Mouse (Mus musculus) adrenal gland, adult (tissue): ENCODE data around the gene Slc16a8.
"Not testable (repeated sequence)": the region's sequence is repeated elsewhere in the genome, so short reads cannot be mapped to it uniquely, and the experiment has no call there.

Experiments used
- DNase-seq, 2 experiments: peaks; one replicate each; pipeline ENCODE4 v3.0.0; 2022 to 2023; ENCODE audit warnings: low spot score in 1 of 2; ENCODE audit not compliant: inconsistent age in 2 of 2

Slc16a8 gene

DNA sequence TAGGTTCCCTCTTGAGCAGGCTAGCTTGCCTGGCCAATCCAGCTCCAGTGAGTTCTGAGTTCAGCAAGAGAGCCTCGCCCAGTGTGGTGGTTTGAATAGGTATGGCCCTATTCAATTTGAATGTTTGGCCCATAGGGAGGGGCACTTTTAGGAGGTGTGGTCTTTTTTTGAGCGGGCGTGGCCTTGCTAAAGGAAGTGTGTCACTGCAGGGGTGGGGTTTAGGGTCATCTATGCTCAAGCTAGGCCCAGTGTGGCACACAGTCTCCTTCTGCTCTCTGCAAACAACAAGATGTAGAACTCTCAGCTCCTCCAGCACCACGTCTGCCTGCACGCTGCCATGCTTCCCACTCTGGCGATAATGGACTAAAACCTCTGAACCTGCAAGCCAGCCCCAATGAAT lies 9.2 kb upstream of the Slc16a8 start:
- DNase-seq: no peak

DNA sequence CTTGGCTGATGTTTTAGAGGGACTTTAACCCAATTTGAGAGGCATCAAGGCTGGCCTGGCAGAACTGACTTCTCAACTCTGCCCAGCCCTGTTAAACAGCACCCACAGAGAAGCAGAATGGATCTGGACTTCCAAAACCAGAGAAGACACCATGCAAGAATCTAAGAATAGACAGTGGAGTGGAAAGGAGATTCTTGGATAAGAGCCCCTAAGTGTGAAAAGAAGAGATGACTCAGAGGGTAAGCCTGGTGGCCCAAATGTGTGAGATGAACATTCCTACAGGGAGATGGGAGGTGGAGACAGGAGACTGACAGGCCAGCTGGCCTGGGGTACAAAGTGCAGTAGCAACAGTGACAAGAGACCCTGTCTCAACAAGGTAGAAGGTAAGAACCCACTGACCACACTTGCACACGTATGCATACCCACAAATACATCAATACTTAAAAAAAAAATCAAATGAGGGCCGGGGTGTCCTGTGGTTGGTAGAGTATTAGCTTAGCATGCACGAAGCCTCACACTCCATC lies 8.3 kb upstream of the Slc16a8 start:
- no peak for DNase-seq

DNA sequence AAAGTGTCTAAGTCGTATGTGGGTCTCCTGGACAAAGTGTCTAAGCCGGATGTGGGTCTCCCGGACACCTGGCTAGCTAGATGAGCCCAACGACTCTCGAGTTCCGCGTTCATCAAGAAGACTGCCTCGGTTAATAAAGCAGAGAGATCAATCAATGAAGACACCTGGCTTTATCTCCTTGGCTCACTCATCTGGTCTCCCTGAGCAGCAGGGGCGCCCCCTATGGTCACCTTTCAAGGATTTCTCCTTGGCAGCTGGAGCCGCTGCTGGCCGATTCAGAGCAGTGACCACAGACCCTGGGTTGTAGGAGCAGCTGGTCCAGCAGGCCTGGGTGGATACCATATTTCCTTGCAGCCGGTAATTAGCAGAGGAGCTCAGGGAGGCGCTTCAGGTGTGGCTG lies 7.8 kb upstream of the Slc16a8 start:
- DNase-seq: peak in 1 of 2 experiments; percentile 60

DNA sequence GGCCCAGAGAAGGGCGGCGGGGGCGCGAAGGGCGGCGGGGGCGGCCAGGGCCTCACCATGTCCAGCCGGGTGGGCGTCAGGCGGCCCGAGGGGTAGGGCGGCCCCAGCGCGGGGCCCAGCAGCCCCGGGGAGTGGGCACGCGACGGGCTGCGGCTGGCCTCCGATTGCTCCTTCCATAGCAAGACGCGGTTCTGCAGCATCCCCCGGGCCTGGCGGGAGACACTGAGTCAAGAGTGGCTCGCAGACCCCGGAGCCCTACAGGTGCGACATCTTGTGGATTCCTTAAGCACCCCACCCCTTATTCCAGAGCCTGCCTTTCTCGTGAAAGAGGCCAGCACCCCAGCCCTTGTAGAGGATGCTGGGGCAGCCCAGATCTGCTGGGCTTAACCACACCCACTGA lies 7.2 kb upstream of the Slc16a8 start:
- no peak for DNase-seq

DNA sequence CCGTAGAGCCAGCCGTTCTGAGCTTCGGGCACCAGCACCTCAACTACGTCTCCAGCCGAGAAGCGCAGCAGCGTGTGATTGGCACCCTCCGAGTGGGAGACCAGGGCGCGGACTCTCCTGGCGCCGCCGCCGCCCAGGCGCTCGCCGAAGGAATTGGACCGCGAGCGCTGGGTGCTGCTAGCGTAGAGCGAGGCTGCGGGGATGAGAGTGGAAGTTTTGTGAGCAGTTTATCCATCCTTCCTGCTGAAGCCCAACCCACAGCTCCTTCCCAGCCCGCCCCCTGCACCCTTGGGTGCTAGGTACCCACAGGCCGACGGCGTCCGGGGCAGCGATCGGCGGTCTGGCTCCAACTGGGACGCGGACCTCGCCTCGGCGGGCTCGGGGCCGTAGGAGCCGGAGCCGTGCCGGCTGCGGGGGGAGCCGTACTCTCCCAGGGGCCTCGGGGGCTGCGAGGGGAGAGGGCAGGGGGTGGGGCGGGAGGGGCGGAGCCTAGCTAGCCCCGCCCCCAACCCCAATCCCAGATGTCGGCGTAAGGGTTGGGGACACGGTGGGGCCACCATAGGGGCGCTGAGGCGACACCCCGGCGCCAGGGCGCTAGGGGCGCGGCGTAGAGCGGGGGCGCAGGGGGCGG lies 6.6 kb upstream of the Slc16a8 start:
- DNase-seq: peak; percentile 24 to 72

DNA sequence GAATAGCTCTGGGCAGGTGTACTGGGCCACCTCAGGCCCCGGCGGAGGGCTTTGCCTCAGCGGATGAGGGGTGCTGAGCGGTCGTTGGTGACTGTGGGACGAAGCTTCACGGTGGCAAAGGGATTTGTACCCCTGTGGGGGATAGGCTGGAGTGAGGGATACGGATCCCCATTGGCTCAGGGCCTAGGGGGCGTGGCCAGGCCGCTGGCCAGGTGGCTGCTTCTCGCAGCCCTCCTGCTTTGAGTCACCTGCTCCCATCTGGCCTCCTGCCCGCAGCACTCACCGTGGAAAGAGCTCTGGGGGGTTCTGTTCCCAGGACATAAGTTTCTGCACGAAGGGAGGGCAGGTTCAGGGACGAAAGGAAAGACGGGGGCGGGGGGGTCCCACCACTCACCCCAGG lies 4.0 kb upstream of the Slc16a8 start:
- DNase-seq: no peak

DNA sequence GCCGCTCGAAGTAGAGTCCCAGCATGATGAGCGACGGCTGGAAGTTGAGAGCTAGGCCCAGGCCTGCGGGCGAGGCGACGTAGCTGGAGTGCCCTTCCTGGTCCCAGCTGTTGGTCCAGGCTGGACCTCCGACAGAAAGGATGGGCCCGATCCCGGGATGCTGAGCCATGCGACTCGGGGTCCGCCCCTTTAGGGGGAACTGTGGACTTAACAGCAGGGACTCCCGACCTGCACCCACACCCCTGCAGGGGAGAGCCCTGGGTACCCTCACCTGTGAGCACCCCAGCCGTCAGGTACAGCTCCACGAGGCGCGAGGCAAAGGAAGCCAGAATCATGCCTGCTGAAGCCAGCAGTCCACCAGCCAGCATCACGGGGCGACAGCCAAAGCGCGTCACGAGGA lies 2.0 kb downstream of the Slc16a8 start:
- no peak for DNase-seq

DNA sequence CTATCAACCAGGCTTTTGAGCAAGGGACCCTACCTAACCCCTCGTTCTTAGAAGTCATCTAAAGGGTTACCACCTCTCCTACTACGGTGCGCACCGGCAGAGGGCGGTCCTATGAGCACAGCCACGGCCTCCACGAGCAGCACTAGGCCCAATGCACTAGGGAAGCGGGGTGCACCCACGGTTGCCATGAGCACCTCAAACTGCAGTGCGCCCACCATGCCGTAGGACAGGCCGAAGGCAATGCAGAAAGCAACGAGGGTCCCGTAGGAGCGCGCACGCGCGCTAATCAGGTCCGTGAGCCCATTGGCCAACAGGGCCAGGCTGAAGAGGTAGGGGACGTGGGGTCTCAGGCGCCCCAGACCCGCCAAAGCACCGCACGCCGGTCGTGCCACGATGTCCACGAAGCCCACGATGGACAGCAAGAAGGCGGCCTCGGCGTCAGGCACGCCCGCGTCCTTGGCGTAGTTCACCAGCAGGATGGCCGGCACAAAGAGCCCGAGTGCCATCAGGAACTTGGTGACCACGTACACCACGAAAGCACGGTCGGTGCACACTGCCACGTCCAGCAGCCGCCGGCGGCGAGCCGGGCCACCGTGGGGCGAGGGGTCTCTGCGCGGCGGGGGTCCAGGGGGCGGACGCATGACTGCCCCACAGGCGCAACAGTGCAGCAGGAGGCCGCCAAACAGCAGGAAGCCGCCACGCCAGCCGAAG lies 2.6 kb downstream of the Slc16a8 start:
- peak in 1 of 2 experiments; percentile 59 for DNase-seq

DNA sequence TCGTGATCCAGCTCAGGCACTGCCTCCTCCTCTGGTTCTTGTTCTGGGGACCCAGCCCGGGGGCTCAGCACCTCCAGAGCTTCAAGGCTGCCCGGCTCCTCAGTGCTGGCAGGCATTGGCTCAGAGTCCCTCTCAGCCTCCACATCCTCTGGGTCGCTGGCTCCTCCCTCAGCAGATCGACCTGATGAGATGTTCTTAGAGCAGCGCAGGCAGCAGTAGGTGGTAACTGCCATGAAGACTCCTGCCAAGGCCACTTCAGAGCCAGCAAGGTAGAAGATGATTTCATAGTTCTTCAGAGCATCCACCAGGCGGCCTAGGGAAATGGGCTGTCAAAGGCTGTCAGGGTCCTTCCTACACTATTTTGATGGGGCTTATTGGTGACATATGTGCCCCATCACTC lies 3.4 kb downstream of the Slc16a8 start:
- no peak for DNase-seq

DNA sequence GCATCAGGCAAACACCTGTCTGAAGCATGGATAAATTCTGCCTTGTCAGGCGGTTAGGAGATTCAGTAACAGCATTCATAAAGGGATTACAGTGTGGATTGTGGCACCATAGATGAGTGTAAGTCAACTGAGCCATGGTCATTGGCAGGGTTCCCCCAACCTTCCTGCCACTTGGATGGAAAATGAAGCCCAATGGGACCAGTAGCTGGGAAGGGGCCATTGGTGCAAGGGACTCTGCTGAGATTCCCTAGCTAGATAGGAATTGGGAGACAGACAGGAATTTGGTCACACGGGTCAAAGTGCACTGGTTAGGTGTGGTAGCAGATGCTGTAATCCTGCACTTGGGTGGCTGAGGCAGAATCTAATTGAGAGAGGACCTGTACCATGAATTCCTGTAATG lies 4.3 kb downstream of the Slc16a8 start:
- DNase-seq: peak in 1 of 2 experiments; percentile 49

DNA sequence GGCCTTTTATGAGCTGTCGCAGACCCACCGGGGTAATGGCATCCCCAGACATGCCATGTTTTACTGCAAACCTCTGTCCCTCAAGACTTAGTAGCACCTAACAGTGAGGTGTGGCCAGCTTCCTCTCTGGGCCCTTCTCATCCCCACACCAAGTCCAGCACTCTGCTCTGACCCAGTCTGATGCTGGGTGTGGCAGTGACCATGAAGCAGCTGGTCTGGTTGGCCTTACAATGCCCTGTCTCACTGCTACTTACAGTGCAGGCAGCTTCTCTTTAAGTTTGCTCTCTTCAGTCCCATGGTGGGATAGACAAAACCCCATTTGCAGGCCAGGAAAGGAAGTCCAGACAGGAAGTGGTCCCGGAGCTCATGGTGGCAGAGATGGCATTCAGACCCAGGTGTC lies 9.2 kb downstream of the Slc16a8 start:
- DNase-seq: no peak

DNA sequence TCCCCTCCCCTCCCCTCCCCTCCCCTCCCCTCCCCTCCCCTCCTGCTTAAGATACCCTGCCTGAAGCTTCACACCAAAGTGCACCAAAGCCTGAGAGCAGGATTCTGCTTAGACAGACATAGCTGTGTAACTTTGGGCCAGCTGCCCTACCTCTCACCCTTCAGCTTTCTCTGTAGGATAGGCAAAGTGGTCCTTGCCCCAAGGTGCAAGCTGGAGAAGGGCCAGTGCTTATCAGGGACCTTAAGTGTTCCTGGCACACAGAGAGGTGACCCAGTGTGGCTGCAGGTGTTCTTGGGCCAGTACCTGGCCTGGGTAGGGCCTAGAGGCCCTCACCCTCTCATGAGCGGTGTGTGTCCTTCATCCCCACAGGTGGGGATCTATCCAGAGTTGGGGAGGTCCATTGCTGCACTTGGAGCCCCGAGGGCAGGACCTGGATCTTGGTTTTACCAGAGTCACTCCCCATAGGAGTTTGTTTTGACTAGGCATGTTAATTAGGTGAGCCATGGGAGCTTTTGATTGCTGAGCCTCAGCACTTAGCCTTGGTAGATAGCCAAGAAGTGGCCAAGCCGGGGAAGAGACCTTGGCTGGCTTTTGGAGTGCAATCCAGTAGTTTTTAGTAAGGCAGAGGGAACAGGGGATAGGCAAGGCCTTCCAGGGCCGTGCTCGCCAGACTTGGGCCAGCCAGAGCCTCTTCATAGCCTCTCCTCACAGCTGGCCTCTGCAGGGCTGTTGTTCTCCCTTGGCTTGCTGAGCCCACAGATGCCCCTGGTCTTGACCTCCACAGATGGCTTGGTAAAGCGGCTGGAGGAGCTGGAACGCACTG lies 10.3 kb downstream of the Slc16a8 start:
- peak; percentile 59 to 91 for DNase-seq

DNA sequence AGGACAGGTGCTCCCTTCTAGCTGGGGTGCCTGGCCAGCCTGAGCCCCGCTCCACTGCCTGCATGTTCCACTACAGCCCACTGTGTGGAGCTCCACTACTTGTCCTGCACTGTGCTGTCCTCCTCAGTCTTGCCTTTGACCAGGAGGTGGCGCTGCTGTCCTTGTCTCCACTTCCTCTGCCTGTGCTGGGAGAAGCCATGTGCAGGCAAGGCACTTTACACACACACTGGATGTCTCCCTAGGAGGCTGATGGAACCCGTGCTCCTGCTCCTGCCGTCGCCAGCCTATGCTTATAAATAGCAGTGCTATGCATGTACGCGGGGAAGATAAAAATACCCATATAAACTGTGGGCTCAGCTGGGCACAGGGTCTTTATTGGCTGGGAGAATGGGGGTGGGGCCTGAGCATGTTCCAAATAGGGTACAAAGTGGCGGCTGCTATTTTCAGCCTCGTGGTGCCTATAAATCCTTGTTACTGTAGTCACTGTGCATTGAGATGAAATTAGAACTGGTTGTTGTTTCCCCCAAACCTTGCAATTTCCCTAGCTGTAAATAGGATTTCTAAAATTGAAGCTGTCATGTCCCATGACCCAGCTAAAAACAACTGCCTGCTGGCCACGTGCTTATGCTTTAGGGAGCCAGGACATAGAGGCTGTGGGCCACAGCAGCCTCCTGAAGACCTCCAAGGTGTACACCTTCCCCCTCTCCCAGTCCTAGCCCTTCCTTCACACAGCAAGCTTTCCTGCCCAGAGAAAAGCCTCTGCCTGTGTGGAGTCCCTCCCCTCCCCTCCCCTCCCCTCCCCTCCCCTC lies 11.1 kb downstream of the Slc16a8 start:
- DNase-seq: peak; percentile 94 to 98

DNA sequence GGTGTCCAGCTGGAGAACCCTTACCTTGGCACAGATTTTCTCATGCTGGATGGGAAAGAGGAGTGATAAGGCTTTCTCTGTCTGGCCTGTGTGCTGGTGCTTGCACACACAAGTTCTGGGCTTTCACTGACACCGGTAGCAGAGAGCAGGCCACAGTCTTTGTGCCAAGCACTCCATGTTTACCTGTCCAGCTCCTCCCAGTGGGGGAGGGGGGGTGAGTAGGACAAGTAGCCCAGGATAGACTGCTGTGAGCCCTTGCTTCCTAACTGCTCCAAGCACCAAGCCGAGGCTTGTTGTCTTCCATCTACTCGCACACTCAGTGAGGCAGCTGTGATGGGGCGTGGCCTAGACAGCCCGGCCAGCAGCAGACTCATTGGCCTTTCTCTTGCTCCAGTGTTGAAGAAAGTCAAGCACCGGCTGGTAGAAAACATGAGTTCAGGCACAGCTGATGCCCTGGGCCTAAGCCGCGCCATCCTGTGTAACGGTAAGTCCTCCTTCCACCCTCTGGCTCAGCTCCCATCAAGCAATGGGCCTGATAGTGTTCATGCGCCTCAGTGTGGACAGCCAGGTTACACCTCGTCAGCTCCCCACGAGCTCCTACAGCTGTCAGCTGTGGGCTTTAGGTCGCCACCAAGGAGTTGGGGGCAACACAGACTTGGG lies 11.9 kb downstream of the Slc16a8 start:
- no peak for DNase-seq

DNA sequence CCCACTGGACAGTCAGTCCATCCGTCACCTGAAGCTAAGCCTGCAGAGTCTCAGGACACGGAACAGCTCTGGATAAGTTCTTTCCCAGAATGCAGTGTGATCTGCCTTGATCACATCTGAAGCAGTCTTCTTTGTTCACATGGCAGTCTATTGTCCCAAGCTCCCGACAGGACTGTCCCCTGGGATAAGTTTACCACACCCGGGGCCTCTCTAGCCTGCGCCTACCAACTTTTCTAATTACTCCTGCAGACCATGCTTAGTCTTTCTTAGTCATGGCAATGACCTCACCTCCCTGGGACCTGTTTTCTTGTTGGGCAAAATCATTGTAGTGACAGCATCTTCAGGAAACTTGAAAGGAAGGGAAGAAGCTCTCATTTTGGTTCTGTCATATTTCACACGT lies 16.5 kb downstream of the Slc16a8 start:
- no peak for DNase-seq

DNA sequence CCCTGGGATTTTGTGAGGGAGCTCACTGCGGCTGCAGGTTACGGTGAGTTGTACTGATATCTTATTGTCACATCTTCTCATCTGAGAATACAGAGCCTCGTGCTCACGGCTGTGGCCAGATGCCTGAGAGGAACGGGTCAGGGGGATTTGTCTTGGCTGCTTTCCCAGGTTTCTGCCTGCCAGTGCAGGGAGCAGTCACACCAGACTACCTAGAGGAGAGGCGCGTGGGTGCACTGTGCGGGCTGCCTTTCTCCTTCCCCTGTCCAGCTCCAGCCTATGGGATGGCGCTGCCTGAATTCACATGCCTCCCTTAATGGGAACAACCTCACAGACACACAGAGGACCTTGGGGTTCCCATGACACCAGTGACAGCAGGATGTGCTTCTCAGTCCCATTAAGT lies 19.3 kb downstream of the Slc16a8 start:
- no peak for DNase-seq

DNA sequence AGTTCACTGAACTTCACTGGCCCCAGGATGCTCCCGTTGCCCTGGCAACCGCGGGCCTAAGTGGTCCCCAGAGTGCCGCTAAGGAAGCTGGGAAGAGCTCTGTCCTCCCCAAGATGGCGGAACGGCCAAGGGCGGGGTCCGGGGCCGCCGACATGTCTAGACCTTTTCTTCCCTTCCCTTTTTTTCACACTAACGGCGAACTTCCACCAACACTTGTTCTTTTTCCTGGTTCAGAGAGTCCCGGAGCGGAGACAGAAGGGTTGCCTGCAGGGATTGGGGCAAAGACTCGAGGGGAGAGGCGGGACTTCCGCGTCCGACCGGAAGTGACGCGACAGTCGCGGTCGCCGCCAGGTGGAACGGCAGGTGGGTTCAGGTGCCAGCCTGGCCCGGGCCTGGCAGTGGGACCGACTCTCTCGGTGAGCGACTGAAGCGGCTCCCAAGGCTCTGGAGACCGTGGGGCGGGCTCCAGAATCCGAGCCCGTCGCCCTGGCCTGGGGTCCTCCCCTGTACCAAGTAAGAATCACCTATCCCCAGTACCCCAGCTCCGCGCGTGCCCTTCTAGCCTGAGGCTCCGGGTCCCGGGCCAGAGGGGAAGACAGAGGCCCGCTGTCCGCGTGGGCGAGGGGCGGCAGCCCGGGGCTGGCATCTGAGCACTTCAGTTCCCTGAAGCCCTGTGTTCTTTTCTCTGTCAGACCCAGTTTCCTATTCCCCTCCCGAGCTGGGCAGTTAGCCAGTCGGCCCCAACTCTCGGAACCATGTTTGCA lies 25.3 kb downstream of the Slc16a8 start, which contains the start of the genes Pick1 and Gm49486:
TSS of gene Pick1 (plus strand) at position 116 of the 764 bp plus-strand sequence.
TSS of gene Gm49486 (plus strand) at position 334 of the 764 bp plus-strand sequence.
- peak; percentile 87 to 96 for DNase-seq

DNA sequence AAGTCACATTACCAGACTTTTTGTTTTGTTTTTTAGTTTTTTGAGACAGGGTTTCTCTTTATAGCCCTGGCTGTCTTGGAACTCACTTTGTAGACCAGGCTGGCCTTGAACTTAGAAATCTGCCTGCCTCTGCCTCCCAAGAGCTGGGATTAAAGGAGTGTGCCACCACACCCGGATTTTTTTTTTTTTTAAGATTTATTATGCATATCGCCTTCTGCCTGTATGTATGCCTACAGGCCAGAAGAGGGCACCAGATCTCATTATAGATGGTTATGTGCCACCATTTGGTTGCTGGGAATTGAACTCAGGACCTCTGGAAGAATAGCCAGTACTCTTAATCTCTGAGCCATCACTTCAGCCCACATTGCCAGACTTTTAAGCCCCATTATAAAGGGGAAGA lies 28.8 kb downstream of the Slc16a8 start:
- DNase-seq: not testable (repeated sequence)

DNA sequence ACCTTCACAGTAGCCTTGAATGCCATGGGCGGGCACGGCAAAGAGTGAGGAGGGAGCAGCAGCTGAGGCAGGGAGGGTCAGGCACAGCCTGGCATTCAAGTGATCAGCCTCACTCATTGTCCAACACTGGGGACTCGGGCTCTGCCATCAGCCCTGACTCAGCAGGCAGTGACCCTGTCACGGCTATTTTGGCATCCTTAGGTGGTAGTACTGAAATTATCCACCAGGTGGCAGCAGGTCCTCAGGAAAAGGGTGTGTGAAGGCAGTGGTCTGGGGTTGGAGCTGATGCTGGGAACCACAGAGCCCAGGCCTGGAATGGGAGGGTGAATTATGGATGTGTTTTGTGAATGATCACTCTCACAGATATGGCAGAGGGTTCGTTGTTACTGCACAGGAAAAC lies 29.9 kb downstream of the Slc16a8 start:
- DNase-seq: peak; percentile 91 to 98
